Mouse (Mus musculus): ENCODE data around the gene Nup62.

- TF ChIP-seq POLR2A (IDR thresholded peaks at IDR 0.05; ENCODE audit: control insufficient read depth, low read depth, low read length) (no peak), CTCF (IDR thresholded peaks at IDR 0.05; ENCODE audit: control insufficient read depth, insufficient read depth, insufficient replicate concordance, low read depth, low read length) (no peak)
Measured at GRCm38 (mm10) chr7:44828706-44829105, 12.8 kb downstream of the Nup62 start.

Measured in testis, adult 2 months (tissue).